Mouse (Mus musculus) heart, embryonic 13.5 days (tissue): ENCODE measurements around the gene Faap100. TPM values are rescaled to one million over a fixed set of nuclear protein-coding genes. Genes with fewer than 3 reads are reported as not detected.

Source experiments
- ATAC-seq: fragments of 200-750 bp; cut with Nextera tagmentation; 2 replicates; pipeline ENCODE4 v1.8.0; 2017; ENCODE audit warnings: moderate TSS enrichment; ENCODE audit not compliant: insufficient number of reproducible peaks, low FRiP score, low TSS enrichment; ENCODE audit errors: extremely low read depth
- H3K27ac ChIP-seq: fragments of 300-500 bp; sonication (generic); replicated peaks from 2 replicates; pipeline ENCODE4 v1.5.1; 2015; ENCODE audit warnings: moderate library complexity, mild to moderate bottlenecking, inconsistent platforms
- H3K27me3 ChIP-seq: fragments of 300-500 bp; sonication (generic); replicated peaks from 2 replicates; pipeline ENCODE4 v1.6.1; 2015; ENCODE audit warnings: mild to moderate bottlenecking, inconsistent platforms
- H3K36me3 ChIP-seq: fragments of 300-500 bp; sonication (generic); 2 replicates; pipeline ENCODE4 v1.6.1; 2015; ENCODE audit warnings: mild to moderate bottlenecking, inconsistent platforms
- H3K4me1 ChIP-seq: fragments of 300-500 bp; sonication (generic); 2 replicates; pipeline ENCODE4 v1.6.1; 2015; ENCODE audit warnings: inconsistent platforms
- H3K4me2 ChIP-seq: fragments of 300-500 bp; sonication (generic); 2 replicates; pipeline ENCODE4 v1.6.1; 2015; ENCODE audit warnings: inconsistent platforms, mild to moderate bottlenecking, moderate library complexity
- H3K4me3 ChIP-seq: fragments of 300-500 bp; sonication (generic); 2 replicates; pipeline ENCODE4 v1.5.1; 2015; ENCODE audit warnings: moderate library complexity, mild to moderate bottlenecking, inconsistent platforms
- H3K9ac ChIP-seq: fragments of 300-500 bp; sonication (generic); 2 replicates; pipeline ENCODE4 v1.6.1; 2015; ENCODE audit warnings: inconsistent platforms, mild to moderate bottlenecking, moderate library complexity
- H3K9me3 ChIP-seq: fragments of 300-500 bp; sonication (generic); 2 replicates; pipeline ENCODE4 v1.6.1; 2016; ENCODE audit warnings: inconsistent platforms
- WGBS: fragments of 180-500 bp; shearing (Covaris S2); methylation state at CpG from one replicate; pipeline ENCODE4 v1.1.7; 2015; ENCODE audit warnings: mixed read lengths; 5-methylcytosine and 5-hydroxymethylcytosine counted together
- polyA plus RNA-seq: library from polyadenylated mRNA; unstranded; fragments of >200 nt; fragmentation: Nextera tagmentation; extraction: Ambion mirVana; gene quantifications from 2 replicates; pipeline ENCODE4 v1.2.1, GENCODE M21; 2015

The Faap100 gene
- polyA plus RNA-seq, 1 experiment from 2014 or later = 29.1 TPM

DNA sequence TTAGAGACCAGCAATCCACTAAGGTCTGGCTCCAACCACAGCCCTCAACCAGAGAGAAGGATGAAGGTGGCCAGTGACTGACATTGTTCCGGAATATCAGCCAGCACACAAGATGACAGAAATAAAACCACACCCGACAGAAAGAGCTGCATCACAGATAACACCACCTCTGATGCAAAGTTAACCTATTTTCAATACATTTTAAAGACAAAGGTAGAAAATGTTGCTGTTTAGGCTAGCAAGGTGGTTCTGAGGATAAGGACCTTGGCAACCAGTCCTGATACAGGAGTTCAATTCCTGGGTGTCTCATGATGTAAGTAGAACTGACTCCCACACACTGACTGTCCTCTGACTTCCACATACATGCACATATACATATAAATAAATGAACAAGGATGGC is 20.8 kb upstream of the Faap100 start:
- Histone ChIP-seq H3K9ac (no peak overlapping the region), H3K9me3 (no peaks in the 10 kb centered on the region), H3K27me3 (no peaks in the 10 kb centered on the region), H3K27ac (no peak overlapping the region), H3K4me2 (no peak overlapping the region), H3K36me3 (peaks cover 86% of the 10 kb centered on the region), H3K4me3 (no peak overlapping the region), H3K4me1 (no peaks in the 10 kb centered on the region)
- ATAC-seq = no peak
- WGBS = 74% methylated on average over 2 of the region's 2 CpGs

DNA sequence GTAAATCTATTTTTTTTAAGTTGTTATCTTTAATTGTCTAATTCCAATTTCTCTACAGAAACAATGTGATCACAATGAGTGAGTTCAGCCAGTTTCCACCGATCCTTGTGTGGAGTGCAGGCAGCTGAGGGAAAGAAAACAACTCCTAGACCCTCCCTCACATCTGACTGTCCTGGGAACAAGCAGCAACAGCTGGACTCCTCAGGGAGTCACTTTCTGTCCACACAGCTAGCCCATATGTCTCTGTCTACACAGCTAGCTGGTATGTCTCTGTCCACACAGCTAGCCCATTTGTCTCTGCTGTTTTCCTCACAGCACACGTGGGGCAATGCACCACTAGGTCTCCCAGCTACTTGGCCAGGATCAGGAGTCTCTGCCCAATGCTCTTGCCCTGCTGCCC is 19.0 kb upstream of the Faap100 start:
- Histone ChIP-seq H3K4me2 (no peak overlapping the region), H3K9ac (no peak overlapping the region), H3K4me3 (no peak overlapping the region), H3K4me1 (no peaks in the 10 kb centered on the region), H3K9me3 (no peaks in the 10 kb centered on the region), H3K27me3 (no peaks in the 10 kb centered on the region), H3K27ac (no peak overlapping the region), H3K36me3 (peaks cover 86% of the 10 kb centered on the region)
- ATAC-seq = no peak
- 75% methylated on average over 2 of the region's 2 CpGs for WGBS

GRCm38 (mm10) chr11:120395661-120396060 is 17.1 kb upstream of the Faap100 start:
- no peak for ATAC-seq
- H3K27me3 ChIP-seq = no peaks in the 10 kb centered on the region
- H3K9me3 ChIP-seq = no peaks in the 10 kb centered on the region
- WGBS = 72% methylated on average over 4 of the region's 4 CpGs
- no peak overlapping the region for H3K9ac ChIP-seq
- H3K36me3 ChIP-seq = peaks cover 80% of the 10 kb centered on the region
- no peaks in the 10 kb centered on the region for H3K4me1 ChIP-seq
- H3K4me3 ChIP-seq = no peak overlapping the region
- no peak overlapping the region for H3K4me2 ChIP-seq
- H3K27ac ChIP-seq = no peak overlapping the region

DNA sequence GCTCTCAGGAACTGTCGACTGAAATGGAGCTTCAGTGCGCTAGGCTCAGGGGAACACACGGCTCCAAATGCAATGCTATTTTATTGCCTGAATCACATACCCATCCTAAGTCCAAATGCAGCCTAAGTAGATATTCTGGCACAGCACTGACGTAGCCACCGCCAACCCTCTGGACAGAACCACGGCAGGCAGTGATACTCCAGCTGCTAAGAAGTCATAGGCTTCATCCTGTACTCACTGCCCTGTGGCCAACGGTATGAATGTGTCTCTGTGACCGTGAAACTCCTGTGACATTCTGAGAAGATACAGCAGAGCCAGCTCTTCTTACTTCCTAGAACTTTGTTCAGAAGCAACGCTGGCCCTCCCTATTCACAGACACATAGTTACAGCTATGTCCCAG is 10.0 kb upstream of the Faap100 start:
- peaks cover 49% of the 10 kb centered on the region for H3K4me1 ChIP-seq
- H3K27me3 ChIP-seq = no peaks in the 10 kb centered on the region
- ATAC-seq = no peak
- no peak overlapping the region for H3K4me3 ChIP-seq
- peak overlapping the region; percentile 58 for H3K27ac ChIP-seq
- no peak overlapping the region for H3K4me2 ChIP-seq
- H3K9me3 ChIP-seq = no peaks in the 10 kb centered on the region
- WGBS = 89% methylated on average over 9 of the region's 9 CpGs
- peaks cover 81% of the 10 kb centered on the region for H3K36me3 ChIP-seq
- peak overlapping the region; percentile 58; the same call in 1 of the 2 replicates for H3K9ac ChIP-seq

GRCm38 (mm10) chr11:120387157-120387556 is 8.6 kb upstream of the Faap100 start:
- no peak for ATAC-seq
- Histone ChIP-seq H3K36me3 (peaks cover 81% of the 10 kb centered on the region), H3K4me2 (0 out of 2 replicates have a peak overlapping the region, but pooled peaks have one; percentile 3), H3K4me3 (no peak overlapping the region), H3K4me1 (peaks cover 63% of the 10 kb centered on the region), H3K9ac (peak overlapping the region; percentile 61), H3K27ac (peak overlapping the region; percentile 98), H3K9me3 (no peaks in the 10 kb centered on the region), H3K27me3 (no peaks in the 10 kb centered on the region)
- WGBS = 39% methylated on average over 2 of the region's 2 CpGs

- Histone ChIP-seq H3K4me2 (0 out of 2 replicates have a peak overlapping the region, but pooled peaks have one; percentile 3), H3K9ac (no peak overlapping the region), H3K4me1 (peaks cover 68% of the 10 kb centered on the region), H3K27ac (peak overlapping the region; percentile 98), H3K4me3 (no peak overlapping the region), H3K27me3 (no peaks in the 10 kb centered on the region), H3K36me3 (peaks cover 81% of the 10 kb centered on the region), H3K9me3 (no peaks in the 10 kb centered on the region)
- ATAC-seq = peak; percentile 44; the same call in 1 of the 2 replicates
- WGBS = 57% methylated on average over 6 of the region's 6 CpGs
Measured at GRCm38 (mm10) chr11:120386632-120387031, 8.1 kb upstream of the Faap100 start.

GRCm38 (mm10) chr11:120382509-120382908 is 3.9 kb upstream of the Faap100 start:
- 50% methylated on average over 9 of the region's 9 CpGs for WGBS
- no peaks in the 10 kb centered on the region for H3K27me3 ChIP-seq
- H3K27ac ChIP-seq = peak overlapping the region; percentile 95
- H3K4me2 ChIP-seq = peak overlapping the region; percentile 18; the same call in 1 of the 2 replicates
- ATAC-seq = peak; percentile 42
- H3K36me3 ChIP-seq = peaks cover 74% of the 10 kb centered on the region
- no peaks in the 10 kb centered on the region for H3K9me3 ChIP-seq
- peak overlapping the region; percentile 69 for H3K9ac ChIP-seq
- peaks cover 83% of the 10 kb centered on the region for H3K4me1 ChIP-seq
- H3K4me3 ChIP-seq = no peak overlapping the region

GRCm38 (mm10) chr11:120381157-120381556 is 2.6 kb upstream of the Faap100 start:
- Histone ChIP-seq H3K36me3 (peaks cover 76% of the 10 kb centered on the region), H3K27ac (peak overlapping the region; percentile 95), H3K27me3 (no peaks in the 10 kb centered on the region), H3K4me2 (no peak overlapping the region), H3K9ac (no peak overlapping the region), H3K4me3 (no peak overlapping the region), H3K9me3 (no peaks in the 10 kb centered on the region), H3K4me1 (peaks cover 89% of the 10 kb centered on the region)
- no peak for ATAC-seq
- 86% methylated on average over 4 of the region's 4 CpGs for WGBS

DNA sequence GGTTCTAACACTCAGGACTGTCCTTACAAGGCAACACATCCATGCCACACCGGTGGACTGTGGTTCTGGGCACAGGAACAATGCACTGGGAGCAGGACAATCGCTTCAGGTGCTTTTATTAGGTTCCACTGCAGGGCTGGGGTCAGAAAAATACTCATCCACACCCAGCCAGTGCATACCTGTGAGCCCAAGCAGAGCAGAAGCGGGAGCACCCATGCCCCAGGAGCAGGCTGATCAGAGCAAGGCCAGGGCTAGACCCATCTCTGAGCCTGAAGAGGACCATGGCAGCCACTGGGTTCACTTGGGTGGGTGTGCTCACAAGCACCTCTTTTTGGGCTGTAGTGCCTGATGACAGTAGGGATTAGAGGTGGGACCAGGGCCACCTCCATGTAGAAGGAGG is 1.7 kb upstream of the Faap100 start:
- peaks cover 76% of the 10 kb centered on the region for H3K36me3 ChIP-seq
- 0 out of 2 replicates have a peak overlapping the region, but pooled peaks have one; percentile 6 for H3K27ac ChIP-seq
- no peak overlapping the region for H3K4me2 ChIP-seq
- H3K9me3 ChIP-seq = no peaks in the 10 kb centered on the region
- ATAC-seq = no peak
- H3K4me1 ChIP-seq = peaks cover 80% of the 10 kb centered on the region
- H3K9ac ChIP-seq = peak overlapping the region; percentile 38; the same call in 1 of the 2 replicates
- H3K4me3 ChIP-seq = no peak overlapping the region
- 89% methylated on average over 3 of the region's 3 CpGs for whole genome bisulfite sequencing
- no peaks in the 10 kb centered on the region for H3K27me3 ChIP-seq

GRCm38 (mm10) chr11:120378031-120378610 is 443 bp downstream of the Faap100 start:
- Histone ChIP-seq H3K27ac (peak overlapping the region; percentile 69), H3K36me3 (peaks cover 76% of the 10 kb centered on the region), H3K9me3 (no peaks in the 10 kb centered on the region), H3K4me1 (peaks cover 74% of the 10 kb centered on the region), H3K9ac (peak overlapping the region; percentile 93), H3K4me3 (peak overlapping the region; percentile 90), H3K4me2 (peak overlapping the region; percentile 93), H3K27me3 (no peaks in the 10 kb centered on the region)
- 0 out of 2 replicates have a peak, but pooled peaks have one; percentile 16 for ATAC-seq
- 4% methylated on average over 31 of the region's 40 CpGs for WGBS

DNA sequence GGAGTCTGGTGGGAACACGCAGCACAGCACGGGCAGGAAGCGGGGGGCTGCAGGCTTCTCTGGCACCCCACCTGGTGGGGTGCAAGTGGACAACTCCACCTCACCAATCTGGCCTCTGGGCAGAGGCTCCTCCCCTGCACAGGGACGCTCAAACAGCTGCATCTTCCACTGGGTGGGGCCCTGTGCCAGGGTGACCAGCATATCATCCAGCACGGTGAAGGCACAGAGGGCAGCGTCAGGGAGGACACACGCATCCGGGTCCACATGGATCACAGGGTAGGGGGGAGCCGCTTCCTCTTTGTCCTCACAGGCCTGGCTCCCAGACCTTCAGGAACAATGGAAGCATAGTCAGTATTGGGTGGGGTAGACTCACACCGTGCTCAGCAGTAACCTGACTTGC is 1.2 kb downstream of the Faap100 start:
- Histone ChIP-seq H3K4me2 (peak overlapping the region; percentile 93), H3K9me3 (no peaks in the 10 kb centered on the region), H3K36me3 (peaks cover 76% of the 10 kb centered on the region), H3K9ac (peak overlapping the region; percentile 93), H3K4me3 (peak overlapping the region; percentile 90), H3K27ac (no peak overlapping the region), H3K27me3 (no peaks in the 10 kb centered on the region), H3K4me1 (peaks cover 66% of the 10 kb centered on the region)
- no peak for ATAC-seq
- 58% methylated on average over 10 of the region's 10 CpGs for WGBS
